Mouse (Mus musculus): Measurements from ENCODE around the gene Med19.
"Not testable (repeated sequence)": the region's sequence is repeated elsewhere in the genome, so short reads cannot be mapped to it uniquely, and the experiment has no call there.

Gene Med19

DNA sequence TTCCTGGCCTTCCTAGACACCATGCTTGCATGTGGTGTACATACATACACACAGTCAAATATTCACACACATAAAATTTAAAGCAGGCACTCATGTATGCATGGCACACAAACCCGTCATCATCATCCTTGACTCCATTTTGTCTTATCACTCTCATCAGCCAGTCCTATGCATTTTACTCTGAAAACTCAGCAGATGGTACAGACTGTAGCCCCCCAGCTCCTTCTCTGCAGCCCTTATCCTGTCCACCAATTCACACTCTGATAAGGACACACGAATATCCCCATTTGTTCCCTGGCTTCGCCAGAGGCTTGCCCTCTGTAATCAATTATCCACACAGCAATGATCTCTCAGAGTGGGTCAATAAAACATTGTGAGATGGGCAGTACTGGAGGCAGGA is 43.0 kb downstream of the Med19 start:
- DNase-seq = no peak

DNA sequence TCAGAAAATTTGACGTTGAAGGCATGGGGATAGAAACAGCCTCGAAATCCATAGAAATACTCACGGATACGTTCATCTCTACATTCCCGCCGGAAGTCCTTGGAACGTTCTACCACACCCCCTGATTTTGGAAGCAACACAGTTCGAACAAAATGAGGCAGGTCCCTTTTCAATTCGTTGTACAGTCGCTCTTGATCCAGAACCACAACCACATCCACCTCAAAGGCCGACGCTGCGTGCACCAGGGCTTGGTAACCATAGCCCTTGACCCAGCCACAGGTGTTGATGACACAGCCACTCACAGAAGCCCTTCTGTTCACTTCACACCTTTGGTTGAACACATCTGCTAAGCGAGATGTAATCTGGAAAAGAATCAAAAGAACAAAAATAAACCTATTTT is 45.7 kb downstream of the Med19 start:
- no peak for DNase-seq

DNA sequence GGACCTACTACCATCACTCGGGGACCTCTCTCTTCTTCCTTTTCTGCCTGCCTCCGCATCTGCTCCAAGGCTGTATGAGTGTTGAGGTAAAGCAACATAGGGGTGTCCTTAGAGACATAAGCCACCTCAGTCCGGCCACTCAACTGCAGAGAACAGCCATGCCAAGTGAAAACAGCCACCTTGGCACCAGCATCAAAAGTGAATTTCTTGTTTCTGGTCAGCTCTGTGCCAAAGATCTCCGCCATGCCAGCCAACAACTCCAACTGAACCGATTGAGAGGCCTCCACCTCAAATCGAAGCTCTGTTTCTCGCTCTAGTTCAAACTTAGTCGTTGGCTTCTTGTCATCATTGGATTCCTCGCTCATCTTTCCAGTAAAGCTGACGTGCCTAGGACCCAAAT is 47.6 kb downstream of the Med19 start:
- no peak for DNase-seq

DNA sequence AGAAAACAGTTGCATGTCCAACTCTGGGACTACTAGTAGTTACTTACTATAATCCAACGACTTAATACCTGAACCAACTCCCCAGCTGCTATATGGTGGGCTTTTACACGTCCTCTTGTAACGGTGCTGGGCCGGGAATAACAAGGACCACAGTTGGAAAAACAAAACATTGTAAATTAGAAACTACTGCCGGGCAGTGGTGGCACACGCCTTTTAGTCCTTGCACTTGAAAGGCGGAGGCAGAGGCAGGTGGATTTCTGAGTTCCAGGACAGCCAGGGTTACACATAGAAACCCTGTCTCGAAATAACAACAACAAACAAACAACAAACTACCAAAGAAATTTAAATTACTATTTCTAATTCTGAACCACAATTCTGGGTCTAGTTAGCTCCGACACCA is 48.5 kb downstream of the Med19 start:
- no peak for DNase-seq

DNA sequence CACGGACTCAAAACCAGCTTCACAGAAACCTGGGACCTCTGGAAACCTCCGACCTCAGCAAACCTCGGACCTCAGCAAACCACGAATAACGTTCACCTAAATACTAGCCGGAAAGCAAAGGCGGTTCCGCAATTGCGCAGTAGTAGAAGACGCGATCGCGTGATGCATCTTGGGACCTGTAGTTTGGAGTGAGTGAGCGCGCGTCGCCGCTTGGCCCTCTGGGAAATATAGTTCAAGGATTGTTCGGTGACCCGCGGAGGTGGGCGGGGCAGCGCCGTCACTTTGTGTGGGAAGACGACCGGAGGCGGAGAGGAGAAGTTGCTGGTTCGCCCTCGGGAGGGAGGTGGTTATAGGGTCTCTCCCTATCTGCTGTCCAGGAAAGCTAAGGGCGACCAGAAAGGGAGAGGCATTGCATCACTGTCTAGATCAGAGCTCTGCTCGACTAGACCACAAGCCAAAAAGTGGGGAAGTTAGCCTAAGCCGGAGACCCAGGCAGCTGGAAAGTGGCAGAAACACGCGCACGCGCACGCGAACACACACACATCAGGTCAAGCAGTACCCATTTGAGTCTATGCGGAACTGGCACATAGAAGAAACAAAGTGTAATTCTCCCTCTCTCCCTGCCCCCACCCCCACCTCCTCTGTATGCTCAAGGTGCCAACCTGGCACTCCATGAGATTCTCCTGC is 49.1 kb downstream of the Med19 start, which contains the start of gene Clp1:
TSS of gene Clp1 (minus strand) at position 179 of the 687 bp plus-strand sequence.
- DNase-seq = peak; percentile 94

DNA sequence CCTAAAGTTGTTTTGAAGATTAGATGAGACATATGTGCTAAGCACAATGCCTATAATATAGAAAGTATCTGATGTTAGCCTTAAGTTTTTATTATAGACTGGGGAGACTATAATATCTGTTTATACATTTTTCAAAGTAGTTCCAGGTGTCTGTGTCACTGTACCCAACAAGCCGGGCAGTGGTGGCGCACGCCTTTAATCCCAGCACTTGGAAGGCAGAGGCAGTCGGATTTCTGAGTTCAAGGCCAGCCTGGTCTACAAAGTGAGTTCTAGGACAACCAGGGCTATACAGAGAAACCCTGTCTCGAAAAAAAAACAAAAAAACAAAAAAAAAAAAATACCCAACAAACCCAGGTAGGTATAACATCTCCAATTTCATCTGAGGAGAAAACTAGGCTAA is 50.0 kb downstream of the Med19 start:
- not testable (repeated sequence) for DNase-seq

DNA sequence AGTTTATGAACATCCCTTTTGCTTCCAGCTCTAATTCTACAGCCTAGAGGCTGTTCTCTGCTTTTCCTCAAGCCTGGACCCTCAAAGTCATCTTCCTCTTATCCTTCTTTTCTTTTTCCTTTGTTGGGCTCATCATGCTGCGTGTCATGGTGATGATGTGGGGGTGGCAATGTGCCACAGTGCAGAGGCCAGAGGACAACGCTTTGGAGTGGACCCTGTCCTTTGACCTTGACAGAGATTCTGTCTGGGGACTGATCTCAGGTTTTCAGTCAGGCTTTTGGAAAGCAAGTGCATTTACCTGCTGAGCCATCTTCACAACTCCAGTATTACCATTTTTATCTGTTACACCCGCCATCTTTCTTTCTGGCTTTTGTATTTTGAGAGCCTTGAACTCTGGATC is 53.0 kb downstream of the Med19 start:
- DNase-seq = no peak

DNA sequence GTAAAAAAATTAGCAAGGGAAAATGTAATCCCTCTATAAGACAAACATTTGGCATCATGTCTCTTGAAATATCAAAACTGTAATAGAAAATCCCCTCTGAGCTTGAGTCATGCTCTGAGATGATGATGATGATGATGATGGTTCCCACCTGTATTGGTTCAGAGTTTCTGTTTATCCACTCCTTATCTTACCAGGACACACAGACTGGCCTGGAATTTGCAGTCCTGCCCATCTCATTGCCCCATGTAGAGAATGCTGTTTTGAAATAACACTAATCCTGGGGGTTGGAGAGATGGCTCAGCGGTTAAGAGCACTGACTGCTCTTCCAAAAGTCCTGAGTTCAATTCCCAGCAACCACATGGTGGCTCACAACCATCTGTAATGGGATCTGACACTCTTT is 54.2 kb downstream of the Med19 start:
- DNase-seq = no peak

DNA sequence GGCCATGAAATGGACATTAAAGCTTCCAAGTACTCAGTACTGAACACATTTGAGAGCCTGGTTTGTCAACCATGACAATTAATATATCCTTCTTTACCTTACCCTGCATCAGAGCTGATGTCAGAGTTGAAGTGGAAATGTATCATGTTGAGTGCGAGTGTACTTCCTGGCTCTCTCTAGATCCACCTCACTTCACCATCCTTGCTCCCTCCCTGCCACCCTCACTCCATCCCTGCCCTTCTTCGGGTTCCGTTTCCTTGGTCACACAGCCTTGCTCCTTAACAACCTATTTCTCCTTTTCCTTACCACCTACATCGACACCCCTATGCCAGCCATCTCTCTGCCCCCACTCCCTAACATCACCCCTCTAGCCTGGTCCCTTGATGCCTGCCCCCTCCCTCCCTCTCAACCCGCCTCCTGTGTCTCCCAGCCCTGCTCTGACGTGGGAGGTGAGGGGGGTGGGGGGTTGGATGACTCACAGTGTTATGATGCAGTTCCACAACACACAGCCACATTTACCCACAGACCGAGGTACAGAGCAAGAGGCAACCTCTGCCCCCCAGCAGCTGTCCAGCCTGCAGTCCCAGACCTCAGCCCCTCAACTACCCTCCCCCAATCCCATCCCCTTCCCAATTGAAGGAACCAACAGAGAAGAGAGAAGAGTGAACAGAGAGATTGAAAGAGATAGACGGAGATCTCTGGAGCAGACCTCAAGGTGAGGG is 55.5 kb downstream of the Med19 start, which contains the start of gene Ypel4:
TSS of gene Ypel4 (plus strand) at position 480 of the 722 bp plus-strand sequence.
- no peak for DNase-seq

DNA sequence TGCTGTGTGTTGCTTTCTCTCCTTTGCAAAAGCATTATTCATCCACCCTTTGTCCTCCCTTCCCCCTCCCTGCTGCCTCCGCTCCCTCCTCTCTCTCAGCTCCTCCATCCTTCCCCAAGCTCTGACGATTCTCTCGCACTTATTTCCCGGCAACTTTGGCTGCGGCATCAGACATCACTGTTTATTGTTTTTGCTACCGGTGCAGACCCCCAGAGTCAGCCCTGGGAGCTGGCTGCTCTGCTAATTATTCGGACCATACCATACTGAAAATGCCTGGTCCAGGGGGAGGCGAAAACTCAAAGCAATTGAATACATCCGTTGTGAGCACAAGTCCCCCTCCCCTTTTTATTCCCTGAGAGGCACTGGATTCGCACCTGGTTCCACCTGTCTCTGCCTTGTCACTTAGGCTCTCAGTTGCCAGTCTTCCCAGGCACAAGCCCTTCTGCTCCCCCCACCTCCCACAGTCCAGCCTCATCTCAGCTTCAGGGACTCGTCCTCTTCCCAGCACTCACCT is 56.2 kb downstream of the Med19 start:
- DNase-seq = no peak

DNA sequence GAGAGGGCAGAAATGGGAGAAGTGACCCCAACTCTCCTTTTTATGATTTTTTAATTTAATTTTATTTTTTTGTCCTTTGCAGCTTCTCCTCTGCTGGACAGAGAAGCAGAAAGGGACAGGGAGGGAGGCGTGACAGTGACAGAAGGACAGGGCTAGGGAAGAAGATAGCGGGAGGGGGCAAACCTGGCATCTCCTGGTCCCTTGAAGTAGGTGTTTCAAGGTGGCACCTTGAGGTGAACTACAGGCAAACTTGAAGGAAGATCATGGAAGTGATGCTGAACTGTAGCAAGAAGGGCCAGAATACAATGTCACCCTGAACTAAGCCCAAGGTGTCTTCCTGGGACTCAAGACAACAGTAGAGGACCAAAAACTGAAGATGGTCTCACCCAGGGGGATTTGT is 56.7 kb downstream of the Med19 start:
- no peak for DNase-seq

DNA sequence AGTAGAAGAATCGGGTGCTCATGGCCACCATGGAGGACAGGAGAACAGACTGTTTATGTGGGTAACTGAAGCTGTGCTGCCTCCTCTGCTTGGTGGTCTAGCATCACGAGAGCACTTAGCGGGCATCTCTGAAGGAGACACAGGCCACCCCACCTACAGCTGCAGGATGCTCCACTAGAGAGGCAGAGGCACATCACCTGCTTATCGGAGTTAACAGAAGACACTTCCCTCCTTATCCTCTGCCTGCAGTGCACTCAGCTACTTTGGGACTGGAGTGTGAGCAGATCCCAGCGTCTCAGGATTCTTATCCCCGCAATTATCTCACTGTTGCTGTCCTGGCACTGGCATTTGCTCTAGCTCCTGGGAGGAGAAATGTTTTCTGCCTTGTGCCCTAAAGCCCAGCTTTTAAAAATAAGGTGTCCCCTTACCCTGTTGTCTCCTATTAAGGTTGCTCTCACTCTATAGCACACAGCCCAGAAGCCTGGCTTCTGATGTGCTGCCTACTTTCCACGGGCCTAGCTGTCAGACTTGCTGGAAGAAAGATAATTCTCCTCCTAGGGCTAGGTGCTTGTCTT is 57.2 kb downstream of the Med19 start:
- DNase-seq = no peak

DNA sequence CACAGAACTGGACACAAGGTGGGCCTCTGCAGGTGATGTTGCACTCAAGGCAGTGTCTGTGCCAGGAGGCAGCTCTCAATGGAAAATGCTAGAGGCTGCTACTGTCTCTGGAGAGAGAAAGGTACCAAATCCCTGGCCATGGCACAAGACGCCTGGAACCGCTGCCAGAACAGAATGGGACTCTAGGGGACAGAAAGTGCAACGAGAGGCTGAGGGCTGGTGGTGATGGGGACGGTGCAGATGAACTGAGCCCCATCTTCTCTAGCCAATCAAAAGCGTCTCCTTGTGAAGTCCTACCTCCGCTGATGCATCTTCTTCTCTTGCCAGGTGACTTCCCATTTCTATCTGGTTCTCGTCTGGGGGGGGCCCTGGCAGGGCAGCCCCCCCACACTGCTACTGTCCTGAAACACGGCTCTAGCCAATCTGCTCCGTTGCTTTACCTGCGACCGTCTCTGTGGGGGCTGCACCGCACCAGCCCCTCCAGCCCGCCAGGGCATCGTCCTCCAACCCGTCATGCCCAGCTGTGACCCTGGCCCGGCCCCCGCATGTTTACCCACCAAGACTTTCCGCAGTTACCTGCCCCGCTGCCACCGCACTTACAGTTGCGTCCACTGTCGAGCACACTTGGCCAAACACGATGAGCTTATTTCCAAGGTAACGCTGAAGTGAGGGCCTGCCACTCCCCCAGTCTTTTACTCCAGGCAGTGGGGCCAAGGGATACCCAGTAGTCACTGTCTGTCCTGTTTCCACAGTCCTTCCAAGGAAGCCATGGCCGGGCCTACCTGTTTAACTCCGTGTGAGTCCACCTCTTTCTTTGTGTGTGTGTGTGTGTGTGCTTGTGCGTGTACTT is 58.3 kb downstream of the Med19 start:
- DNase-seq = no peak

DNA sequence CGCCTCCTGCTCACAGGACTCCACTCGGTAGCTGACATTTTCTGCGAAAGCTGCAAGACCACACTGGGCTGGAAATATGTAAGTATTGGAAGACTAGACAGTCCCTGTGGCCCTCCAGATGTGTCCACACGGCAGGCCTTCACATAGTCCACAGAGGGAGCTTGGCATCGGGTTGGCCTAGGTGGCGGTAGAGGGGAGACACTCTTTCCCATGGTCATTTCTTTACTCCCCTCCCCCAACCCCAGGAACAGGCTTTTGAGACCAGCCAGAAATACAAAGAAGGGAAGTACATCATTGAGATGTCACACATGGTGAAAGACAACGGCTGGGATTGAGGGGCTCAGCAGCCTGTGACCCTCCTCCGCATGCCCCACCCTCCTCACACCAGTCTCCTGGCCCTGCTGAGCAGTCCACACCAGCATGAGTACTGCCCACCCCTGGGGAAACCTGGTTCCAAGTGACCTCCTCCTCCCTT is 59.3 kb downstream of the Med19 start:
- DNase-seq = no peak

All from thymus, postnatal 25 days (tissue).